Mouse (Mus musculus): ENCODE results near the gene Leprot. TPM values are rescaled to one million over a fixed set of nuclear protein-coding genes. Genes with fewer than 3 reads are reported as not detected.

Gene Leprot
- polyA plus RNA-seq (2014; fragmentation: Nextera tagmentation; extraction: Ambion mirVana), result 79.0 and 80.9 TPM in 2 replicates

DNA sequence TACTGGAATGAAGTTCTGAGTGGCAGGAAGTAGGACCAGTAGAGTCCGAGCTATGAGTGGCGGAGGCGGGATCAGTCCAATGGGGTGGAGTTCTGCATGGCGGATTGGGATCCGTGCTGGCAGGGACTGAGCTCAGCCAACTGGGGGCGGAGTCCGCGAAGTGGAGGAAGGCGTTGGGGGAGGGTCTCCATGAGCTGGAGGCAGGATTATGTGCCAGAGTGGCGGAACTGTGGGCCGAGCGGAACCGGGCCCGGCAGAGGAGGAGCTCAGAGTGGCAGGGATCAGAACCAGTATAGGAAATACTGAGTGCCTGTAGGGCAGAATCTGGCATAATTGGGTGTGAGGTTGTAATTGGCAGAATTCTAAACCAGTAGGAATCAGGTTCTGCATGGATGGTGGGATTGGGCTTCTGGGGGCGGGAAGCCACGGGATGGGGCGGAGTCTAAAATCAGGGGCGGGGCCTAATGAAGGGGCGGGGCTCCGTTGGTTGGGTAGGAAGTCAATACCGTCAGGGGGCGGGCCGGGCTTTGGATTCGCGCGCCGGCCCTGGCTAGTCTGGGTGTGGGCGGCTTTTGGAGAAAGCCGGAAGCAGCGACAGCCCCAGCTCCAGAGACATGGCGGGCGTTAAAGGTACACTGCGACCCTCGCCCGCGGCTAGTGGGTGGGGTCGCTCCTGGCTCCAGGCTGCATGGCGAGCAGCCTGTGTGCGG is at the start of gene Leprot:
Leprot (plus strand) TSS at position 523 of the 710 bp plus-strand sequence.
- Histone ChIP-seq H3K36me3 (replicated peaks; ENCODE audit: control insufficient read depth, insufficient read depth, low read depth, low read length) (no peaks in the 10 kb centered on the region), H3K27me3 (ENCODE audit: control insufficient read depth, insufficient read depth, low read length) (no peaks in the 10 kb centered on the region), H3K4me1 (ENCODE audit: control insufficient read depth, insufficient read depth, low read length) (no peaks in the 10 kb centered on the region), H3K4me2 (ENCODE audit: low read depth, low read length) (peak within 1 kb of the TSS; percentile 48), H3K9ac (replicated peaks; ENCODE audit: low read length) (peak within 1 kb of the TSS; percentile 84), H3K9me3 (replicated peaks; ENCODE audit: control insufficient read depth, low read length) (no peaks in the 10 kb centered on the region), H3K4me3 (ENCODE audit: low read depth, low read length) (peak within 1 kb of the TSS; percentile 66), H3K27ac (replicated peaks; ENCODE audit: low read depth, low read length) (peak within 1 kb of the TSS; percentile 75)
- WGBS, result under 1% methylated on average over 37 of the region's 39 CpGs
- DNase-seq (ENCODE audit: low spot score) (peak; percentile 98), ATAC-seq (replicated peaks; ENCODE audit: insufficient number of reproducible peaks, low FRiP score, low TSS enrichment, low read depth) (peak; percentile 99)

DNA sequence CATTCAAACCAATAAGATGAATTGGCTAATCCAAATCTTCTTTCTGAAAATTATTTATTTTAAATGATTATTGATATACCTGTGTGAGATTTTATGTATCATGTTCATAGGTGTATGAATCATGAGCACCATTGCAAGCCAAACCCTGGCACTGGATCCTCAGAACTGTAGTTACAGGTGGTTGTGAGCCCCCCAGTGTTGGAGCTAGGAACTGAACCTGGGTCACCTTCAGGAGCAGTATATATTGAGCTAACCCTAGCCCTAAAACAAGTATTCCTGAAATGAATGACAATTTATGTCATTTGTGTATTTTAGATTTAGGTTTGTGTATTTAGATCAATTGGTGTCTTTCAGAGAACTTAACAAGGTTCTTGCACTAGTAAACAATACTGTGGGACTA is 45.8 kb upstream of the Leprot start:
- no peaks in the 10 kb centered on the region for H3K27me3 ChIP-seq (ENCODE audit: control insufficient read depth, insufficient read depth, low read length)
- H3K4me3 ChIP-seq (ENCODE audit: low read depth, low read length), result no peak overlapping the region
- H3K4me2 ChIP-seq (ENCODE audit: low read depth, low read length), result no peak overlapping the region
- DNase-seq (ENCODE audit: low spot score) (peak; percentile 51), ATAC-seq (replicated peaks; ENCODE audit: insufficient number of reproducible peaks, low FRiP score, low TSS enrichment, low read depth) (no peak)
- no peak overlapping the region for H3K9ac ChIP-seq (replicated peaks; ENCODE audit: low read length)
- H3K9me3 ChIP-seq (replicated peaks; ENCODE audit: control insufficient read depth, low read length), result no peaks in the 10 kb centered on the region
- H3K27ac ChIP-seq (replicated peaks; ENCODE audit: low read depth, low read length), result no peak overlapping the region
- no peaks in the 10 kb centered on the region for H3K4me1 ChIP-seq (ENCODE audit: control insufficient read depth, insufficient read depth, low read length)
- H3K36me3 ChIP-seq (replicated peaks; ENCODE audit: control insufficient read depth, insufficient read depth, low read depth, low read length), result no peaks in the 10 kb centered on the region

DNA sequence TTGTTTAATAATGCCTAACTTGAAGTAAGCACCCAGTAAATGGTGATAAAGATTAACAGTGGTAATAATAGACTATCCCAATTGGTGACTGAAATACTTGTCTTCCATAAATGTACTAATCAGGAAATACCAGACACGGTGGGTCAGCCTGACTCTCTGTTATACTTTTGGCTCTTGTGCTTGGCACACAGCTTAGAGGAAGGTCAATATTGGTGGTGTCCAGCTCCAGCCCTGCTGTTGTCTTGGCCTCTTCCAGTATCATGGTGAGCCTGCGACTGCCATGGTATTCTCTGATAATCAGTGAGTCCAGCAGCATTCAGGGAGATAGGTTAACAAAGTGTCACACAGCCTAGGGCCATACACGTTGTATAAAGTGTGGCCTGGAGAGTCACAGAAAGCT is 43.9 kb upstream of the Leprot start:
- H3K4me1 ChIP-seq (ENCODE audit: control insufficient read depth, insufficient read depth, low read length), result no peaks in the 10 kb centered on the region
- no peaks in the 10 kb centered on the region for H3K27me3 ChIP-seq (ENCODE audit: control insufficient read depth, insufficient read depth, low read length)
- no peak overlapping the region for H3K4me2 ChIP-seq (ENCODE audit: low read depth, low read length)
- no peak overlapping the region for H3K4me3 ChIP-seq (ENCODE audit: low read depth, low read length)
- no peak overlapping the region for H3K9ac ChIP-seq (replicated peaks; ENCODE audit: low read length)
- no peaks in the 10 kb centered on the region for H3K36me3 ChIP-seq (replicated peaks; ENCODE audit: control insufficient read depth, insufficient read depth, low read depth, low read length)
- ATAC-seq (replicated peaks; ENCODE audit: insufficient number of reproducible peaks, low FRiP score, low TSS enrichment, low read depth), result no peak
- H3K27ac ChIP-seq (replicated peaks; ENCODE audit: low read depth, low read length), result no peak overlapping the region
- WGBS, result 71% methylated on average over 3 of the region's 3 CpGs
- no peak for DNase-seq (ENCODE audit: low spot score)
- no peaks in the 10 kb centered on the region for H3K9me3 ChIP-seq (replicated peaks; ENCODE audit: control insufficient read depth, low read length)

DNA sequence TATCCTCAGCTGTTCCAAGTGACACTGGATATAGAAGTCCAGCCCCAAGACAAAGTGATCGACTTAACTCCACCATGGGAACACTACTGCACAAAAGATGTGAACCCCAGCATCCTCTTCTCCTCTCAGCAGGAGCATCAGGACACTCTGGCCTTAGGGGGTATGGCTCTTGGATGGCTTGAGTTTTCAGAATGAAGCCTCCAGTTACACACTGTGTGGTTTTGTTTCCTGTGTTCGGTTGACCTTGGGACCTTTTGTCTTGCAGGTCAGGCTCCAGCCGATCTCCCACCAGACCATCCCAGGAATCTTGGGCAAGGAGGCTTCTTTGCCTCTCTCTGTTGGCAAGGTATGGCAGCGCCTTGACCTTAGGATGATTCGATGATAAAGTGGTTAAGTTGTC is 31.0 kb upstream of the Leprot start:
- H3K9me3 ChIP-seq (replicated peaks; ENCODE audit: control insufficient read depth, low read length), result no peaks in the 10 kb centered on the region

DNA sequence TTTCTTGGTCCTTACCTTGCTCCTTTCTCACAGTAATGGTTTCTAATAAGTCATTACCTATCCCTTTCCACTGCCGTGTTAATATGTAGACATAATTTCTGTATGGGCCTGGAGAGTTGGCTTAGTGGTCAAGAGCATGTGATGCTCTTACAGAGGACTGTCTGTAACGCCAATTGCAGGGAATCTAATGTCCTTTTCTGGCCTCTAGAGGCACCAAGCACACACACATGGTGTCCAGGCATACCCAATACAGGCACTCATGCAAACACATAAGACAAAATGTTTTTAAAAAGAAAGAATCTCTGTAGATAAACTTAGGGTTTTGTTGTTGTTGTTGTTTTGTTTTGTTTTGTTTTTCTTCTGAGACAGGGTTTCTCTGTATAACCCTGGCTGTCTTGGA is 29.8 kb upstream of the Leprot start:
- H3K27me3 ChIP-seq (ENCODE audit: control insufficient read depth, insufficient read depth, low read length), result no peaks in the 10 kb centered on the region

More for the DNA sequence above, 31.0 kb upstream of the Leprot start:
- DNase-seq (ENCODE audit: low spot score) (no peak), ATAC-seq (replicated peaks; ENCODE audit: insufficient number of reproducible peaks, low FRiP score, low TSS enrichment, low read depth) (no peak)
- 59% methylated on average over 5 of the region's 5 CpGs for WGBS
- Histone ChIP-seq H3K4me1 (ENCODE audit: control insufficient read depth, insufficient read depth, low read length) (no peaks in the 10 kb centered on the region), H3K4me2 (ENCODE audit: low read depth, low read length) (no peak overlapping the region), H3K4me3 (ENCODE audit: low read depth, low read length) (no peak overlapping the region), H3K27me3 (ENCODE audit: control insufficient read depth, insufficient read depth, low read length) (no peaks in the 10 kb centered on the region), H3K9ac (replicated peaks; ENCODE audit: low read length) (no peak overlapping the region), H3K27ac (replicated peaks; ENCODE audit: low read depth, low read length) (no peak overlapping the region), H3K36me3 (replicated peaks; ENCODE audit: control insufficient read depth, insufficient read depth, low read depth, low read length) (no peaks in the 10 kb centered on the region)

DNA sequence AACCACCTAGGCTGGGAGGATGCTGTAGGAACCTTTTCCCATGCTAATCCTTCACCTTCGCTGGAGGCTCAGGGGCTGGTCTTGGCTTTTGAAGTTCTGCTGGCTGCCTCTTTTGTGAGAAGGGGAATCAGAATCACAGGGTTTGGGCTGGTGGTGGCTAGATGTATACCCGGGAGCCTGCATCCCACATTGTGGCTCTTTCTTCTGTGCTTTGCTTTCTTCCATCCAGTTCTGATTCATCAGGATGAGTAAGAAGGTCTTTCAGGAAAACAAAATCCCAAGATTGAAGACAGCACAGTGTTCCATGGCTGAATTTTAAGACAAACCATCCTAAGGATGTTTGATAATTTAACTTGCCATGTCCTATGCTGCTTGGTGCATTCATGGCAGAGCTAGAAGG is 27.3 kb upstream of the Leprot start:
- Histone ChIP-seq H3K9ac (replicated peaks; ENCODE audit: low read length) (no peak overlapping the region), H3K4me3 (ENCODE audit: low read depth, low read length) (no peak overlapping the region), H3K4me2 (ENCODE audit: low read depth, low read length) (no peak overlapping the region), H3K27ac (replicated peaks; ENCODE audit: low read depth, low read length) (no peak overlapping the region), H3K4me1 (ENCODE audit: control insufficient read depth, insufficient read depth, low read length) (no peaks in the 10 kb centered on the region), H3K9me3 (replicated peaks; ENCODE audit: control insufficient read depth, low read length) (no peaks in the 10 kb centered on the region), H3K27me3 (ENCODE audit: control insufficient read depth, insufficient read depth, low read length) (no peaks in the 10 kb centered on the region), H3K36me3 (replicated peaks; ENCODE audit: control insufficient read depth, insufficient read depth, low read depth, low read length) (no peaks in the 10 kb centered on the region)
- no peak for DNase-seq (ENCODE audit: low spot score)
- ATAC-seq (replicated peaks; ENCODE audit: insufficient number of reproducible peaks, low FRiP score, low TSS enrichment, low read depth), result no peak
- 70% methylated on average over 2 of the region's 2 CpGs for WGBS

More for the DNA sequence above, 29.8 kb upstream of the Leprot start:
- Histone ChIP-seq H3K4me2 (ENCODE audit: low read depth, low read length) (no peak overlapping the region), H3K27ac (replicated peaks; ENCODE audit: low read depth, low read length) (no peak overlapping the region), H3K4me3 (ENCODE audit: low read depth, low read length) (no peak overlapping the region), H3K36me3 (replicated peaks; ENCODE audit: control insufficient read depth, insufficient read depth, low read depth, low read length) (no peaks in the 10 kb centered on the region), H3K9ac (replicated peaks; ENCODE audit: low read length) (no peak overlapping the region), H3K4me1 (ENCODE audit: control insufficient read depth, insufficient read depth, low read length) (no peaks in the 10 kb centered on the region), H3K9me3 (replicated peaks; ENCODE audit: control insufficient read depth, low read length) (no peaks in the 10 kb centered on the region)
- WGBS, result 66% methylated on average over 2 of the region's 2 CpGs
- ATAC-seq (replicated peaks; ENCODE audit: insufficient number of reproducible peaks, low FRiP score, low TSS enrichment, low read depth) (no peak), DNase-seq (ENCODE audit: low spot score) (no peak)

DNA sequence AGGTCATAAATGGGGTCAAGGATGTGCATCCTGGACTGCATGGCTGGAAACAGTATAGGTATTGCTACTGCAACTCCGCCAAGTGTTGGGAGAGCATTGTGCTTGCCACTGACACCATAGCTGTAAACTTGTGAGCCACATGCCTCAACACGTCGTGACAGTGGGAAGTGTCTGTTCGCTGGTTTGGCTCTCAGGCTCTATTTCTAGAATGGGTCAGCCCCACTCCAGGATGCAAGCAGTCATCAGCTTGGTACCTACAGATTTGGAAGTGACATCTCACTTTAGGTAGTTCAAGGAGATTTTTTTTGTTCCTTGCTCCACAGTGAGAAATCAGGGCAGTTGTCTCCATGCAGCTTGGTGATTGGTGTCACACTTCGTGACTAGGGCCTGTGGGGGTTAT is 26.3 kb upstream of the Leprot start:
- Histone ChIP-seq H3K4me2 (ENCODE audit: low read depth, low read length) (no peak overlapping the region), H3K9me3 (replicated peaks; ENCODE audit: control insufficient read depth, low read length) (no peaks in the 10 kb centered on the region), H3K36me3 (replicated peaks; ENCODE audit: control insufficient read depth, insufficient read depth, low read depth, low read length) (no peaks in the 10 kb centered on the region), H3K4me1 (ENCODE audit: control insufficient read depth, insufficient read depth, low read length) (no peaks in the 10 kb centered on the region), H3K9ac (replicated peaks; ENCODE audit: low read length) (no peak overlapping the region), H3K4me3 (ENCODE audit: low read depth, low read length) (no peak overlapping the region), H3K27ac (replicated peaks; ENCODE audit: low read depth, low read length) (no peak overlapping the region), H3K27me3 (ENCODE audit: control insufficient read depth, insufficient read depth, low read length) (no peaks in the 10 kb centered on the region)
- no peak for DNase-seq (ENCODE audit: low spot score)
- WGBS, result 84% methylated on average over 5 of the region's 5 CpGs
- ATAC-seq (replicated peaks; ENCODE audit: insufficient number of reproducible peaks, low FRiP score, low TSS enrichment, low read depth), result no peak

DNA sequence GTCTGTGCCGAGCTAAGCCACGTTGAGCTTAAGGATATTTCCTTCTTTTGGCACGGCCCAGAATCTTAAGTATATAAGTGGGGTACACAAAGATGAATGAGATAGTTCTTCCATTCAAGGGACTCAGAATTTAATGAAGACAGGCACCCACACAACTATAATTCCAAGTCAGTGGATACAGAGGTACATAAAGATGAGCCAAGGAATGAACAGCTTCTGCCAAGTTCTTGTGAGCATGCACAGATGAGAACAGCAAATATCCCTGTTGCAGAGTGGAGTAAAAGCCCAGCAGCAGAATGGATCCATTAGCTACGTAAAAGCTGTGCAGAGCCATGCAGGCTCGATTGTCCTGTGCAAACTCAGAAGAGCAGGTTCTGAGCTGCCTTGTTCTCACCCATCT is 22.2 kb upstream of the Leprot start:
- Histone ChIP-seq H3K4me2 (ENCODE audit: low read depth, low read length) (no peak overlapping the region), H3K27ac (replicated peaks; ENCODE audit: low read depth, low read length) (no peak overlapping the region), H3K27me3 (ENCODE audit: control insufficient read depth, insufficient read depth, low read length) (no peaks in the 10 kb centered on the region), H3K9me3 (replicated peaks; ENCODE audit: control insufficient read depth, low read length) (no peaks in the 10 kb centered on the region), H3K4me1 (ENCODE audit: control insufficient read depth, insufficient read depth, low read length) (no peaks in the 10 kb centered on the region), H3K36me3 (replicated peaks; ENCODE audit: control insufficient read depth, insufficient read depth, low read depth, low read length) (no peaks in the 10 kb centered on the region), H3K9ac (replicated peaks; ENCODE audit: low read length) (no peak overlapping the region), H3K4me3 (ENCODE audit: low read depth, low read length) (no peak overlapping the region)
- no peak for ATAC-seq (replicated peaks; ENCODE audit: insufficient number of reproducible peaks, low FRiP score, low TSS enrichment, low read depth)
- DNase-seq (ENCODE audit: low spot score), result no peak
- WGBS, result 87% methylated on average over 5 of the region's 5 CpGs

All from embryonic facial prominence, embryonic 11.5 days (tissue).